Mouse (Mus musculus): ENCODE results near the gene Mrto4. TPM values are rescaled to one million over a fixed set of nuclear protein-coding genes. Genes with fewer than 3 reads are reported as not detected.

Mrto4 gene
- total RNA-seq, 2 experiments from 2014 or later: 60.1 to 65.3 TPM

- DNase-seq: no peak
- intact Hi-C loops (cut with DNase I): no loop called here
Measured at GRCm38 (mm10) chr4:139341556-139342233, 10.7 kb downstream of the Mrto4 start.

- DNase-seq: no peak
- intact Hi-C loops (cut with DNase I): no loop called here
Measured at GRCm38 (mm10) chr4:139340835-139341234, 11.5 kb downstream of the Mrto4 start.

GRCm38 (mm10) chr4:139338145-139338544 lies 14.2 kb downstream of the Mrto4 start:
- intact Hi-C loops (cut with DNase I): loop anchor here (5.0 kb wide), 1 partner anchor 251 kb away; no protein-coding TSS in a partner anchor
- DNase-seq: no peak

GRCm38 (mm10) chr4:139336822-139337483 lies 15.4 kb downstream of the Mrto4 start:
- intact Hi-C loops (cut with DNase I): loop anchor here (5.0 kb wide), 1 partner anchor 250 kb away; no protein-coding TSS in a partner anchor
- DNase-seq: peak; percentile 77

- intact Hi-C loops (cut with DNase I): loop anchor here (5.0 kb wide), 1 partner anchor 248 kb away; no protein-coding TSS in a partner anchor
- DNase-seq: no peak
Measured at GRCm38 (mm10) chr4:139335507-139335906, 16.9 kb downstream of the Mrto4 start.

GRCm38 (mm10) chr4:139334631-139335295 lies 17.6 kb downstream of the Mrto4 start:
- intact Hi-C loops (cut with DNase I): loop anchor here (5.0 kb wide), 1 partner anchor 247 kb away; no protein-coding TSS in a partner anchor
- DNase-seq: no peak

GRCm38 (mm10) chr4:139330605-139331004 lies 21.8 kb downstream of the Mrto4 start:
- peak; percentile 49 for DNase-seq
- intact Hi-C loops (cut with DNase I): no loop called here

GRCm38 (mm10) chr4:139319740-139320139 lies 32.6 kb downstream of the Mrto4 start:
- no peak for DNase-seq
- intact Hi-C loops (cut with DNase I): no loop called here

GRCm38 (mm10) chr4:139318449-139318848 lies 33.9 kb downstream of the Mrto4 start:
- DNase-seq: no peak
- intact Hi-C loops (cut with DNase I): no loop called here

- intact Hi-C loops (cut with DNase I): no loop called here
- DNase-seq: no peak
Measured at GRCm38 (mm10) chr4:139312632-139313031, 39.7 kb downstream of the Mrto4 start.

GRCm38 (mm10) chr4:139311707-139312106 lies 40.7 kb downstream of the Mrto4 start:
- intact Hi-C loops (cut with DNase I): no loop called here
- DNase-seq: no peak

- intact Hi-C loops (cut with DNase I): no loop called here
- no peak for DNase-seq
Measured at GRCm38 (mm10) chr4:139310899-139311701, 41.3 kb downstream of the Mrto4 start.

GRCm38 (mm10) chr4:139310171-139310898 lies 42.0 kb downstream of the Mrto4 start, which contains the start of the genes Pqlc2 and Akr7a5:
Pqlc2 (minus strand) TSS chr4:139310708.
Akr7a5 (plus strand) TSS chr4:139310744.
- intact Hi-C loops (cut with DNase I): no loop called here
- DNase-seq: peak; percentile 98

- intact Hi-C loops (cut with DNase I): no loop called here
- DNase-seq: no peak
Measured at GRCm38 (mm10) chr4:139309651-139310050, 42.7 kb downstream of the Mrto4 start.

GRCm38 (mm10) chr4:139307916-139308315 lies 44.5 kb downstream of the Mrto4 start:
- intact Hi-C loops (cut with DNase I): no loop called here
- no peak for DNase-seq

GRCm38 (mm10) chr4:139305521-139305920 lies 46.9 kb downstream of the Mrto4 start:
- no peak for DNase-seq
- intact Hi-C loops (cut with DNase I): no loop called here

- intact Hi-C loops (cut with DNase I): no loop called here
- DNase-seq: no peak
Measured at GRCm38 (mm10) chr4:139302241-139302640, 50.1 kb downstream of the Mrto4 start.

GRCm38 (mm10) chr4:139301780-139302179 lies 50.6 kb downstream of the Mrto4 start:
- intact Hi-C loops (cut with DNase I): no loop called here
- no peak for DNase-seq

- DNase-seq: no peak
- intact Hi-C loops (cut with DNase I): no loop called here
Measured at GRCm38 (mm10) chr4:139298671-139299366, 53.6 kb downstream of the Mrto4 start.

Measured in left cerebral cortex, postnatal 4 days (tissue).